Mouse (Mus musculus) urinary bladder, postnatal 10 days (tissue): ENCODE measurements around the gene Defb26.

Source experiments
- DNase-seq: peaks from one replicate; pipeline ENCODE4 v3.0.0; 2022; ENCODE audit warnings: low spot score

The Defb26 gene

GRCm38 (mm10) chr2:152511592-152511991 lies at the start of gene Defb26:
Gene Defb26 (minus strand): TSS chr2:152511692.
- DNase-seq = no peak

GRCm38 (mm10) chr2:152556655-152557054 lies 45.2 kb upstream of the Defb26 start:
- no peak for DNase-seq

- DNase-seq = no peak
Measured at GRCm38 (mm10) chr2:152553774-152554423, 42.4 kb upstream of the Defb26 start.

- no peak for DNase-seq
Measured at GRCm38 (mm10) chr2:152548124-152548523, 36.6 kb upstream of the Defb26 start.

GRCm38 (mm10) chr2:152544691-152545090 lies 33.2 kb upstream of the Defb26 start:
- no peak for DNase-seq

GRCm38 (mm10) chr2:152543478-152543877 lies 32.0 kb upstream of the Defb26 start:
- DNase-seq = no peak

GRCm38 (mm10) chr2:152542897-152543296 lies 31.4 kb upstream of the Defb26 start:
- DNase-seq = no peak

GRCm38 (mm10) chr2:152541979-152542378 lies 30.5 kb upstream of the Defb26 start:
- no peak for DNase-seq

GRCm38 (mm10) chr2:152539944-152540710 lies 28.6 kb upstream of the Defb26 start, which contains the start of gene Defb29:
Gene Defb29 (minus strand): TSS chr2:152540098.
- no peak for DNase-seq

- no peak for DNase-seq
Measured at GRCm38 (mm10) chr2:152517981-152518380, 6.5 kb upstream of the Defb26 start, which contains the start of gene Defb28. Gene Defb28 (plus strand): TSS chr2:152518255.

GRCm38 (mm10) chr2:152516084-152516483 lies 4.6 kb upstream of the Defb26 start:
- DNase-seq = no peak

GRCm38 (mm10) chr2:152503950-152504349 lies 7.5 kb downstream of the Defb26 start:
- DNase-seq = no peak

GRCm38 (mm10) chr2:152500863-152501229 lies 10.6 kb downstream of the Defb26 start:
- no peak for DNase-seq

- no peak for DNase-seq
Measured at GRCm38 (mm10) chr2:152500204-152500862, 11.2 kb downstream of the Defb26 start.

- no peak for DNase-seq
Measured at GRCm38 (mm10) chr2:152498020-152498419, 13.5 kb downstream of the Defb26 start.

GRCm38 (mm10) chr2:152493151-152493550 lies 18.3 kb downstream of the Defb26 start:
- DNase-seq = no peak

- no peak for DNase-seq
Measured at GRCm38 (mm10) chr2:152490038-152490437, 21.5 kb downstream of the Defb26 start, which contains the start of gene Defb22. Gene Defb22 (minus strand): TSS chr2:152490138.

GRCm38 (mm10) chr2:152487024-152487423 lies 24.5 kb downstream of the Defb26 start:
- no peak for DNase-seq

GRCm38 (mm10) chr2:152481726-152482125 lies 29.8 kb downstream of the Defb26 start:
- no peak for DNase-seq

- no peak for DNase-seq
Measured at GRCm38 (mm10) chr2:152480881-152481280, 30.6 kb downstream of the Defb26 start.

- no peak for DNase-seq
Measured at GRCm38 (mm10) chr2:152476763-152477162, 34.7 kb downstream of the Defb26 start, which contains the start of gene Defb20. Gene Defb20 (plus strand): TSS chr2:152477063.

- DNase-seq = no peak
Measured at GRCm38 (mm10) chr2:152472434-152472833, 39.1 kb downstream of the Defb26 start.

- DNase-seq = no peak
Measured at GRCm38 (mm10) chr2:152470973-152471372, 40.5 kb downstream of the Defb26 start.
